Mouse (Mus musculus): Measurements from ENCODE around the gene Msi2. TPM values are rescaled to one million over a fixed set of nuclear protein-coding genes. Genes with fewer than 3 reads are reported as not detected.

Gene Msi2
- polyA plus RNA-seq, 1 experiment: 14.4 TPM

- H3K4me3 ChIP-seq (replicated peaks): no peak overlapping the region
- H3K4me1 ChIP-seq: peaks cover 20% of the 10 kb centered on the region
- TF ChIP-seq FLI1 (IDR thresholded peaks at IDR 0.05; ENCODE audit: low read length) (no peak), GATA1 (IDR thresholded peaks at IDR 0.05; ENCODE audit: borderline replicate concordance, low read length) (no peak)
- H3K27me3 ChIP-seq (replicated peaks): no peaks in the 10 kb centered on the region
- H3K36me3 ChIP-seq (replicated peaks; ENCODE audit: low read length): peaks cover 16% of the 10 kb centered on the region
- H3K9me3 ChIP-seq: no peaks in the 10 kb centered on the region
These were observed 229.2 kb downstream of the Msi2 start for GRCm38 (mm10) chr11:88488941-88489724.

- Histone ChIP-seq H3K4me1 (peaks cover 22% of the 10 kb centered on the region), H3K36me3 (replicated peaks; ENCODE audit: low read length) (peaks cover 15% of the 10 kb centered on the region), H3K4me3 (replicated peaks) (no peak overlapping the region), H3K27me3 (replicated peaks) (no peaks in the 10 kb centered on the region), H3K9me3 (no peaks in the 10 kb centered on the region)
- TF ChIP-seq GATA1 (IDR thresholded peaks at IDR 0.05; ENCODE audit: borderline replicate concordance, low read length): no peak
- TF ChIP-seq FLI1 (IDR thresholded peaks at IDR 0.05; ENCODE audit: low read length): no peak
These were observed 230.0 kb downstream of the Msi2 start for GRCm38 (mm10) chr11:88488175-88488940.

- H3K9me3 ChIP-seq: no peaks in the 10 kb centered on the region
- peaks cover 24% of the 10 kb centered on the region for H3K36me3 ChIP-seq (replicated peaks; ENCODE audit: low read length)
- TF ChIP-seq GATA1 (IDR thresholded peaks at IDR 0.05; ENCODE audit: borderline replicate concordance, low read length) (no peak), FLI1 (IDR thresholded peaks at IDR 0.05; ENCODE audit: low read length) (no peak)
- H3K4me3 ChIP-seq (replicated peaks): no peak overlapping the region
- no peaks in the 10 kb centered on the region for H3K27me3 ChIP-seq (replicated peaks)
- H3K4me1 ChIP-seq: peaks cover 24% of the 10 kb centered on the region
These were observed 232.3 kb downstream of the Msi2 start for GRCm38 (mm10) chr11:88485987-88486386.

- Histone ChIP-seq H3K4me1 (peaks cover 24% of the 10 kb centered on the region), H3K9me3 (no peaks in the 10 kb centered on the region), H3K36me3 (replicated peaks; ENCODE audit: low read length) (peaks cover 24% of the 10 kb centered on the region), H3K27me3 (replicated peaks) (no peaks in the 10 kb centered on the region), H3K4me3 (replicated peaks) (no peak overlapping the region)
- no peak for TF ChIP-seq GATA1 (IDR thresholded peaks at IDR 0.05; ENCODE audit: borderline replicate concordance, low read length)
- no peak for TF ChIP-seq FLI1 (IDR thresholded peaks at IDR 0.05; ENCODE audit: low read length)
These were observed 233.2 kb downstream of the Msi2 start for GRCm38 (mm10) chr11:88485088-88485487.

- peaks cover 28% of the 10 kb centered on the region for H3K4me1 ChIP-seq
- TF ChIP-seq FLI1 (IDR thresholded peaks at IDR 0.05; ENCODE audit: low read length) (no peak), GATA1 (IDR thresholded peaks at IDR 0.05; ENCODE audit: borderline replicate concordance, low read length) (no peak)
- peaks cover 22% of the 10 kb centered on the region for H3K36me3 ChIP-seq (replicated peaks; ENCODE audit: low read length)
- H3K9me3 ChIP-seq: no peaks in the 10 kb centered on the region
- no peak overlapping the region for H3K4me3 ChIP-seq (replicated peaks)
- no peaks in the 10 kb centered on the region for H3K27me3 ChIP-seq (replicated peaks)
These were observed 234.3 kb downstream of the Msi2 start for GRCm38 (mm10) chr11:88484047-88484446.

- H3K36me3 ChIP-seq (replicated peaks; ENCODE audit: low read length): peaks cover 20% of the 10 kb centered on the region
- H3K4me1 ChIP-seq: peaks cover 36% of the 10 kb centered on the region
- no peak for TF ChIP-seq GATA1 (IDR thresholded peaks at IDR 0.05; ENCODE audit: borderline replicate concordance, low read length)
- no peak for TF ChIP-seq FLI1 (IDR thresholded peaks at IDR 0.05; ENCODE audit: low read length)
- H3K27me3 ChIP-seq (replicated peaks): no peaks in the 10 kb centered on the region
- no peaks in the 10 kb centered on the region for H3K9me3 ChIP-seq
- no peak overlapping the region for H3K4me3 ChIP-seq (replicated peaks)
These were observed 235.7 kb downstream of the Msi2 start for GRCm38 (mm10) chr11:88482636-88483035.

- Histone ChIP-seq H3K27me3 (replicated peaks) (no peaks in the 10 kb centered on the region), H3K4me3 (replicated peaks) (no peak overlapping the region), H3K9me3 (no peaks in the 10 kb centered on the region), H3K36me3 (replicated peaks; ENCODE audit: low read length) (peaks cover 22% of the 10 kb centered on the region), H3K4me1 (peaks cover 38% of the 10 kb centered on the region)
- no peak for TF ChIP-seq GATA1 (IDR thresholded peaks at IDR 0.05; ENCODE audit: borderline replicate concordance, low read length)
These were observed 236.1 kb downstream of the Msi2 start for GRCm38 (mm10) chr11:88482236-88482635.

- no peaks in the 10 kb centered on the region for H3K27me3 ChIP-seq (replicated peaks)
- peaks cover 27% of the 10 kb centered on the region for H3K36me3 ChIP-seq (replicated peaks; ENCODE audit: low read length)
- no peak overlapping the region for H3K4me3 ChIP-seq (replicated peaks)
- no peaks in the 10 kb centered on the region for H3K9me3 ChIP-seq
- TF ChIP-seq GATA1 (IDR thresholded peaks at IDR 0.05; ENCODE audit: borderline replicate concordance, low read length) (no peak), FLI1 (IDR thresholded peaks at IDR 0.05; ENCODE audit: low read length) (no peak)
- peaks cover 38% of the 10 kb centered on the region for H3K4me1 ChIP-seq
These were observed 236.6 kb downstream of the Msi2 start for GRCm38 (mm10) chr11:88481602-88482161.

GRCm38 (mm10) chr11:88481092-88481601 lies 237.2 kb downstream of the Msi2 start:
- Histone ChIP-seq H3K36me3 (replicated peaks; ENCODE audit: low read length) (peaks cover 29% of the 10 kb centered on the region), H3K4me3 (replicated peaks) (no peak overlapping the region), H3K27me3 (replicated peaks) (no peaks in the 10 kb centered on the region), H3K9me3 (no peaks in the 10 kb centered on the region), H3K4me1 (peaks cover 37% of the 10 kb centered on the region)
- TF ChIP-seq GATA1 (IDR thresholded peaks at IDR 0.05; ENCODE audit: borderline replicate concordance, low read length) (no peak), FLI1 (IDR thresholded peaks at IDR 0.05; ENCODE audit: low read length) (no peak)
